Mouse (Mus musculus) ES-E14 (cell line): ENCODE results near the gene Haspin.

Experiments used
- CHD2 ChIP-seq: IDR thresholded peaks from 2 replicates; pipeline ENCODE4 v1.6.1; 2014; ENCODE audit warnings: mild to moderate bottlenecking, low read depth, low read length, inconsistent platforms
- ZC3H11A ChIP-seq: IDR thresholded peaks from 2 replicates; pipeline ENCODE4 v1.6.1; 2012; ENCODE audit warnings: low read depth, mild to moderate bottlenecking, inconsistent platforms, low read length, borderline replicate concordance
- ZNF384 ChIP-seq: IDR thresholded peaks from 2 replicates; pipeline ENCODE4 v1.6.1; 2012; ENCODE audit warnings: low read depth, low read length, inconsistent platforms

- no peak for TF ChIP-seq ZNF384
- no peak for TF ChIP-seq CHD2
- TF ChIP-seq ZC3H11A = no peak
Measured at GRCm38 (mm10) chr11:73131020-73131419, 7.1 kb downstream of the Haspin start.
